Mouse (Mus musculus): ENCODE results near the gene Plcb2. TPM values are rescaled to one million over a fixed set of nuclear protein-coding genes. Genes with fewer than 3 reads are reported as not detected.

Gene Plcb2
- polyA plus RNA-seq, 1 experiment from 2014 or later = 0.36 TPM

DNA sequence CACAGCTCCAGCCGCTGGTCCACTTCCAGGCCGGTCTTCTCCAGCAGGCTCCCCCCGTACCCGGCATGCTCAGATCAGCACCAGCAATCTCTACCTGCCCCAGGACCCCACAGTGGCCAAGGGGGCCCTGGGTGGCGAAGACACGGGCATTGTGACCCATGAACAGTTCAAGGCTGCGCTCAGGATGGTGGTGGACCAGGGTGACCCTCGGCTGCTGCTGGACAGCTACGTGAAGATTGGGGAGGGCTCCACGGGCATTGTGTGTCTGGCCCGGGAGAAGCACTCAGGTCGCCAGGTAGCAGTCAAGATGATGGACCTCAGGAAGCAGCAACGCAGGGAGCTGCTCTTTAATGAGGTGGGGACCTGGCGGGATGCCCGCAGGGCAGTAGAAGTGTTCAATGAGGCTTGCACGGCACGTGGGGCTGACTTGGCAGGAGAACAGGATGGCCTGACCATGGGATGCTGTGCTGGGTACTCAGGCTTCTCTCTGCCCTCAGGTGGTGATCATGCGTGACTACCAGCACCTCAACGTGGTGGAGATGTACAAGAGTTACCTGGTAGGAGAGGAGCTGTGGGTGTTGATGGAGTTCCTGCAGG lies 34.8 kb downstream of the Plcb2 start:
- Histone ChIP-seq H3K27me3 (peaks cover 65% of the 10 kb centered on the region), H3K9ac (no peak overlapping the region), H3K4me2 (no peak overlapping the region), H3K27ac (no peak overlapping the region), H3K4me3 (replicated peaks) (no peak overlapping the region), H3K4me1 (peaks cover 5% of the 10 kb centered on the region; the same call in 1 of the 2 replicates), H3K9me3 (no peaks in the 10 kb centered on the region), H3K36me3 (replicated peaks) (no peaks in the 10 kb centered on the region)
- 86% methylated on average over 19 of the region's 19 CpGs for WGBS
- ATAC-seq (ENCODE audit: low FRiP score) = no peak

GRCm38 (mm10) chr2:118689875-118690274 lies 38.4 kb downstream of the Plcb2 start:
- WGBS = 77% methylated on average over 10 of the region's 10 CpGs
- Histone ChIP-seq H3K9ac (no peak overlapping the region), H3K9me3 (no peaks in the 10 kb centered on the region), H3K36me3 (replicated peaks) (no peaks in the 10 kb centered on the region), H3K27ac (no peak overlapping the region), H3K4me1 (no peaks in the 10 kb centered on the region), H3K27me3 (peaks cover 39% of the 10 kb centered on the region), H3K4me2 (no peak overlapping the region), H3K4me3 (replicated peaks) (no peak overlapping the region)
- ATAC-seq (ENCODE audit: low FRiP score) = no peak

GRCm38 (mm10) chr2:118687791-118688190 lies 40.4 kb downstream of the Plcb2 start:
- H3K4me3 ChIP-seq (replicated peaks) = no peak overlapping the region
- 92% methylated on average over 3 of the region's 3 CpGs for WGBS
- H3K9me3 ChIP-seq = no peaks in the 10 kb centered on the region
- H3K4me2 ChIP-seq = no peak overlapping the region
- H3K4me1 ChIP-seq = no peaks in the 10 kb centered on the region
- no peaks in the 10 kb centered on the region for H3K36me3 ChIP-seq (replicated peaks)
- ATAC-seq (ENCODE audit: low FRiP score) = no peak
- no peak overlapping the region for H3K9ac ChIP-seq
- H3K27ac ChIP-seq = no peak overlapping the region
- H3K27me3 ChIP-seq = peaks cover 22% of the 10 kb centered on the region; the same call in 1 of the 2 replicates

DNA sequence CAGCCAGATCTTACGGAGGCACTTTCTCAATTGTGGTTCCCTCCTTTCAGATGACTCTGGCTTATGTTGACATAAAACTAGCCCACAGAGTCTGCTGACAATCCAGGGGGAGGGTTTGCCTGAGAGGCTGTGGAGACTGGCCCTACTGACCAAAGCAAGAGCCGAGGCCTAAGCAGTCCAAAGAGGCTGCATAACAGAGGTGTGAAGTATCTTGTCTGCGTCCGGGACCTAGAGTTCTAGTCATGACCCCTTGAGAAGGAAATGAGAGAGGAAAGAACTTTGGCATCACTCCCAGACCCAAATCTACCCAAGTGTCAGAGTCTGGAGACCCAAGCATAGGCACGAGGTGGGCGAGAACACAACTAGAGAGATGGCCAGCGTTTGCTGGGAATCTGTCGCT lies 41.5 kb downstream of the Plcb2 start:
- no peaks in the 10 kb centered on the region for H3K36me3 ChIP-seq (replicated peaks)
- no peak overlapping the region for H3K4me3 ChIP-seq (replicated peaks)
- no peaks in the 10 kb centered on the region for H3K9me3 ChIP-seq
- no peak overlapping the region for H3K27ac ChIP-seq
- H3K9ac ChIP-seq = no peak overlapping the region
- peaks cover 15% of the 10 kb centered on the region; the same call in 1 of the 2 replicates for H3K27me3 ChIP-seq
- ATAC-seq (ENCODE audit: low FRiP score) = no peak
- no peak overlapping the region for H3K4me2 ChIP-seq
- WGBS = 88% methylated on average over 8 of the region's 8 CpGs
- H3K4me1 ChIP-seq = no peaks in the 10 kb centered on the region

DNA sequence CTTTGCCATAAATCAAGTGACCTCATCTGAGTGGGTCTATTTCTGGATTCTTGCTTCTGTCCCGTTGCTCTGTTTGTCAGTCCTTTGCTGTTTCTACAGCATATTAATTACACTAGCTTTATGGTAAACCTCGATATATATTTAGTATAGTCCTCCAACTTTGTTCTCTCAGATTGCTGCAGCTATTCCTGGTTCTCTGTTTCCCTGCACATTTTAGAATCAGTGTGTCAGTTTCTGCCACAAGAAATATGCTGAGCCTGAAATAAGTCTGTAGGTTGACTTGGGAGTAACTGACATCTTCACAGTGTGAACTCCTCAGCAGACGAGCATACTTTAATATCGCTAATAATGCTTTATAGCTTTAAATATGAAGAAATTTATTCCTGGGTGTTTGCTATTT lies 43.1 kb downstream of the Plcb2 start:
- Histone ChIP-seq H3K27ac (no peak overlapping the region), H3K4me1 (no peaks in the 10 kb centered on the region), H3K4me2 (no peak overlapping the region), H3K27me3 (peaks cover 15% of the 10 kb centered on the region), H3K9me3 (no peaks in the 10 kb centered on the region), H3K4me3 (replicated peaks) (no peak overlapping the region), H3K36me3 (replicated peaks) (no peaks in the 10 kb centered on the region), H3K9ac (no peak overlapping the region)
- no peak for ATAC-seq (ENCODE audit: low FRiP score)
- 93% methylated on average over 4 of the region's 4 CpGs for WGBS

DNA sequence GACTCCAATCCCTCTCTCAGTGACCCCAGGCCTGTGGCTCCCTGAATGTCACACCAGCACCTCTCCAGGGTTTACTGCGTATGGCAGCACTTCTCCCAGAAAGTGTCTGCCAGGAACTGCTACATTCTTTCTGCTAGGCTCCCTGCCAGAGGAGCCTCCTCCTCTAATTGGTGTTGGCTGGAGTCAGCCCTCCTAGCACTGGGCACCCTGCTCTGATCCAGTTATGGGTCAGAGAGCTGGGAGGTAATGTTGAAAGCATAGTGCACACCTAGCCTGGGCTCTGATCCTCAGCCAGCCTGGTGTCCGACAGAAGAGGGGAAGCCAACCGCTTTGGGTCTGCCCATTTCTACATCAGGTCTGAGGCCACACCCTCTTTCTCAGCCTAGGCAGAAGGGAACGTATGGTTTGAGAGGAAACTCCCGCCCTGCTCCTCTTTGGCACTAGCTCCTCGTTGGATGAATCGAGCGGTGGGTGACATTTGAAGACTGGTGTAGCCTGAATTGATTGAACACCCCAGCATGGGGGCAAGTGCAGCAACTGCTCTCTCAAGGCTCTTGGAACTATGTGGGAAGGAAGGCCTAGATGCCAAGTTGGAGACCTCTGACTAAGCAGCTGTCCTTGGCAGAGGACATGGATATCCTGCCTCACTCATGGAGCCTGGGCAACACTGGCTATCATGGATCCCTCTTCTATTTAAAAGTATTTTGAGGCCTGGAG lies 45.5 kb downstream of the Plcb2 start:
- H3K9me3 ChIP-seq = no peaks in the 10 kb centered on the region
- no peak overlapping the region for H3K9ac ChIP-seq
- no peaks in the 10 kb centered on the region for H3K36me3 ChIP-seq (replicated peaks)
- H3K4me1 ChIP-seq = no peaks in the 10 kb centered on the region
- no peak overlapping the region for H3K4me2 ChIP-seq
- WGBS = 59% methylated on average over 8 of the region's 8 CpGs
- ATAC-seq (ENCODE audit: low FRiP score) = no peak
- no peak overlapping the region for H3K4me3 ChIP-seq (replicated peaks)
- peaks cover 31% of the 10 kb centered on the region for H3K27me3 ChIP-seq
- no peak overlapping the region for H3K27ac ChIP-seq

DNA sequence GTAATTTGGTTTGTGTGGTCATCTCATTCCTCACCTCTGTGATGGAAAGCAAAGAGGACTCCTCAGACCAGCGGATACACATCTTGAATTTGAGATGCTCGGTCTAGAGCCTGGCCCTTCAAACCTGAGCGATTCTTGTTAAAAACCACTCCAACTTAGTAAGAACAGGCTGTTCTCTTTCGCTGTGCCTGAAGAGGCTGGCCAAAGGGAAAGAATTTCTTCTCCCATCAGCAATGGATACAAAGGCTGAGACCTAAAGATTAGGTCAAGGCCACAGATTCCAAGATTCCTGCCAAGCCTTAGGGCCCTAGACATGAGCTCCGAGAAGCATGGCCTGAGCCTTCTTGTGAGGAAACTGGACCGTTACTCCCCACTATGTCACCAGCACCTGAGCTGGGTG lies 47.3 kb downstream of the Plcb2 start:
- no peak overlapping the region for H3K4me2 ChIP-seq
- no peaks in the 10 kb centered on the region for H3K36me3 ChIP-seq (replicated peaks)
- peaks cover 46% of the 10 kb centered on the region for H3K27me3 ChIP-seq
- no peak for ATAC-seq (ENCODE audit: low FRiP score)
- no peak overlapping the region for H3K4me3 ChIP-seq (replicated peaks)
- no peaks in the 10 kb centered on the region for H3K9me3 ChIP-seq
- no peak overlapping the region for H3K9ac ChIP-seq
- H3K4me1 ChIP-seq = peaks cover 12% of the 10 kb centered on the region
- H3K27ac ChIP-seq = no peak overlapping the region
- 92% methylated on average over 6 of the region's 6 CpGs for WGBS

DNA sequence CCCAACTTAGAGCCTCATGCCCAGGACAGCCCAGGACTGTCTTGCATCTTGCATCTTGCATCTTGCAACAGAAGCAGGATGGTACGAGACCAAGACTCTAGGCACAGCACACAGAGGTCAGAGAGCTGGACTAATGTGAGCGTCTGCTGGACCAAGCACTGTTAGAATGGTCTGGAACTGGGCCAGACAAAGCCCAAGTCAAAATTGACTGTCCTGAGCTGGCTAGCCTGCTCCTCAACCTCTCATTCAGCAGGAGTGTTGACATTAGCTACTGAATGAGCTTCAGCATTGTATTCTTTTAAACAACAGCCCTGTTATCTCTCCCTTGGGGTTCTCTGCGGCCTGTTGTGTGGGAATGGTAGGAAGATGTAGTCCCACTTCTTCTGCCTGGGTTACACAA lies 48.7 kb downstream of the Plcb2 start:
- Histone ChIP-seq H3K36me3 (replicated peaks) (no peaks in the 10 kb centered on the region), H3K4me1 (peaks cover 12% of the 10 kb centered on the region), H3K9ac (no peak overlapping the region), H3K9me3 (no peaks in the 10 kb centered on the region), H3K27ac (no peak overlapping the region), H3K4me2 (no peak overlapping the region), H3K4me3 (replicated peaks) (no peak overlapping the region), H3K27me3 (peaks cover 58% of the 10 kb centered on the region)
- WGBS = 83% methylated on average over 3 of the region's 3 CpGs
- ATAC-seq (ENCODE audit: low FRiP score) = no peak

DNA sequence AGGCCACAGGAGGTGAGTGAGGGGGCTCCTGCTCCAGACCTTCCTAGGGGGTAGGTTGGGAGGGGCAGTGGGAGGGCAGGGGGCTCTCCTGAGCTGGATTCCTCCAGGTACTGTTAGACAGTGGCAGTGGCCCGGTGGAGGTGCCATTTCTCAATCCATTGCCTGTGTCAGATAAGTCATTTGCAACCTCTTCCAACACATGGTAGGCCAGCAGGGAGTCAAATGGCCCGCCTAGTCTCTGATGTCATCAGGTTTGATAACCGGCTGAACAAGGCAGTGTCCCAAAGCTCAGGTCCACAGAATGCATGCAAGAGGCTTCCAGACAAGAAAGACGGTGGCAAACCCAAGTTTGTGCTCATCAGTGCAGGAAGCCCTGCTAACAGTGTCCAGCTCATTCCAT lies 50.4 kb downstream of the Plcb2 start:
- H3K36me3 ChIP-seq (replicated peaks) = no peaks in the 10 kb centered on the region
- H3K27me3 ChIP-seq = peaks cover 69% of the 10 kb centered on the region
- WGBS = 21% methylated on average over 4 of the region's 4 CpGs
- H3K9ac ChIP-seq = peak overlapping the region; percentile 62; the same call in 1 of the 2 replicates
- peaks cover 17% of the 10 kb centered on the region for H3K4me1 ChIP-seq
- H3K9me3 ChIP-seq = no peaks in the 10 kb centered on the region
- H3K4me3 ChIP-seq (replicated peaks) = peak overlapping the region; percentile 56; the same call in 1 of the 2 replicates
- no peak overlapping the region for H3K27ac ChIP-seq
- ATAC-seq (ENCODE audit: low FRiP score) = no peak
- H3K4me2 ChIP-seq = peak overlapping the region; percentile 96

DNA sequence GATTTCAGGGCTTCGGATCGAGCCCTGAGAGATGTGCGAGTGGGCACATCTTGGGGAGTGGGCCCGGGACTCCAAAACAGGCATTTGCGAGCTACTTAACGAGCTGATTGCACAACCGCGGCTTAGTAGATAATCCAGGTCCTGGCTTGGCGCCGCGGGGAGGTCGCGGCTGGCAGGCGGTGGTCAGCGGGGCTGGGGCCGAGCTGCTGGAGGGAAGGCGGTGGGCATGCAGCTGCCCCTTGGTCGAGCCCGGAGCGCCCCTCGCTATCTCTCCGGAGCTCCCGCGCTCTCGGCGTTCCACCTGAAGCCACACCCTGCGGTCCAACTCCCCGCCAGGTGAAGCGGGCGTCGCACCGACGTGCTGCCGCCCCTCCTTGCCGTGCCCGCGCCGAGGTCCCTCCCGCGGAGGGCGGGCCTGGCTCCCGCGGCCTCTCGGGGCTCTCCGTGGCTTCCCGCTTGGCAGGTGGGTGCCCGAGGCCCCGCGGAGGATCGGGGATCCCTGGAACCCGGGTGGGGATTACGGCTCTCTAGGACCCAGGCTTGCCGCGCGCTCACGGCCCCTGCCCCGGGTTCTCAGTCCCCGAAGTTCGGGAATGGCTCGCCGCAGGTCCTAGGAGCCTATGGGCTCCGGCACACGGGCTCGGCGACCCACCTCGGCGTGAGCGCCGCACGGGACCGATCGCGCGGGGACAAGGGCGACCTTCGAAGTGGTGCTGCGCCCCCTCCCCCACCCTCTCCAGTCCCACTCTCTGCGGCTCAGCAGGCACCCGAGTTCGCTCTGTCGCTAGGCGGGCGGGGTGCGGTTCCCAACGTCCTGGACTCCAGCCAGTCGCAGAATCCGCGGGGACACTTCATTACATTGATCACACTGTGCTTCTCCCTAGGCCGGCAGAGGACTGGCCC lies 51.1 kb downstream of the Plcb2 start:
- Histone ChIP-seq H3K4me2 (peak overlapping the region; percentile 96), H3K9me3 (no peaks in the 10 kb centered on the region), H3K36me3 (replicated peaks) (no peaks in the 10 kb centered on the region), H3K27me3 (peaks cover 76% of the 10 kb centered on the region), H3K27ac (no peak overlapping the region), H3K9ac (peak overlapping the region; percentile 62), H3K4me3 (replicated peaks) (peak overlapping the region; percentile 56), H3K4me1 (peaks cover 17% of the 10 kb centered on the region)
- 1% methylated on average over 84 of the region's 89 CpGs for WGBS
- ATAC-seq (ENCODE audit: low FRiP score) = peak; percentile 44; the same call in 1 of the 2 replicates

GRCm38 (mm10) chr2:118674500-118674899 lies 53.7 kb downstream of the Plcb2 start:
- H3K27me3 ChIP-seq = peaks cover 73% of the 10 kb centered on the region
- no peak overlapping the region for H3K4me3 ChIP-seq (replicated peaks)
- peaks cover 17% of the 10 kb centered on the region for H3K4me1 ChIP-seq
- H3K4me2 ChIP-seq = no peak overlapping the region
- H3K36me3 ChIP-seq (replicated peaks) = no peaks in the 10 kb centered on the region
- no peak overlapping the region for H3K27ac ChIP-seq
- ATAC-seq (ENCODE audit: low FRiP score) = no peak
- no peaks in the 10 kb centered on the region for H3K9me3 ChIP-seq
- WGBS = 25% methylated on average over 7 of the region's 7 CpGs
- no peak overlapping the region for H3K9ac ChIP-seq

DNA sequence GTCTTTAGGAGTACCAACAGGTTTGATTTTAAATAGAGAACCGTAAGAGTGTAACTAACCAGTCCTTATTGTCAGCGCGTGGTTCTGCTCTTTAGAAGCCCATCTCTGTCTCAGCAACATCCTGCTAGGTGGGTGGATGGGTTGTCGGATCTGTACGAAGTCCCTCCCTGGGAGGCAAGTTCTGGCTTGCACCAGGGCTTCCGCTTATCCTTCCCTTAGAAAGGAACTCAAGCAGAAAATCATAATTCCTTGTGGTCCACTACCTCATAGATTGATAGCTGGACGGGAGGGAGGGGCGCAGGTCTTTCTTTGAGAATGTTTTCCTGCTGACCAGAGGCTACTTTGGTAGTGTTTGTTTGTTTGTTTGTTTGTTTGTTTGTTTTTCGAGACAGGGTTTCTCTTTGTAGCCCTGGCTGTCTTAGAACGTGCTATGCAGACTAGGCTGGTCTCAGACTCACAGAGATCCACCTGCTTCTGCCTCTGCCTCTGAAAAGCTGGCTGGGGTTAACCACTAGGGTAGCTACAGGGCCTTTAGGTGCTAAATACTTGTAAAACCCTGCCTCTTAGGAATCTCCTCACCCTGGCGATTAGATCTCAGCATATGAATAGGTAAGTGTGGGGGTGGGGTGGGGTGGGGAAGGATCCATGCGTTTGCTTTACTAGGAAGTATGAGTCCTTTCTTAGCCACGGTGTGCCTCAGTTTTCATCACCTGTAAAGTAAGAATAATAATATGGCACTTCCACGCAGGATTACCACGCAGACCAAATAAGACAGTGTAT lies 54.4 kb downstream of the Plcb2 start:
- Histone ChIP-seq H3K4me2 (no peak overlapping the region), H3K9ac (no peak overlapping the region), H3K27ac (no peak overlapping the region), H3K36me3 (replicated peaks) (no peaks in the 10 kb centered on the region), H3K9me3 (no peaks in the 10 kb centered on the region), H3K4me1 (peaks cover 17% of the 10 kb centered on the region), H3K4me3 (replicated peaks) (no peak overlapping the region), H3K27me3 (peaks cover 70% of the 10 kb centered on the region)
- WGBS = 19% methylated on average over 15 of the region's 15 CpGs
- ATAC-seq (ENCODE audit: low FRiP score) = no peak

All from forebrain, embryonic 12.5 days (tissue).